Mouse (Mus musculus) small intestine, adult 2 months (tissue): ENCODE measurements at regions not wholly inside any gene's neighbourhood (a gene's known extent, or its start where the extent isn't known, plus 50 kb on each side); places are given as distances from the start of the nearest gene placed in this dataset.

Source experiments
- H3K27ac ChIP-seq: fragments of 200-500 bp; 2 replicates; pipeline ENCODE4 v1.5.1; 2012; ENCODE audit warnings: low read depth, low read length, control low read depth, inconsistent platforms; ENCODE audit not compliant: insufficient read depth
- H3K27me3 ChIP-seq: fragments of 200-500 bp; 2 replicates; pipeline ENCODE4 v1.6.1; 2012; ENCODE audit warnings: mild to moderate bottlenecking, moderate library complexity, low read length, inconsistent platforms; ENCODE audit not compliant: control insufficient read depth, insufficient read depth
- H3K36me3 ChIP-seq: fragments of 200-500 bp; 2 replicates; pipeline ENCODE4 v1.6.1; 2012; ENCODE audit warnings: mild to moderate bottlenecking, low read length, control low read depth, inconsistent platforms; ENCODE audit not compliant: control insufficient read depth, insufficient read depth
- H3K4me1 ChIP-seq: fragments of 200-500 bp; 2 replicates; pipeline ENCODE4 v1.6.1; 2012; ENCODE audit warnings: low read length, inconsistent platforms, mixed read lengths; ENCODE audit not compliant: control insufficient read depth, insufficient read depth, insufficient read length
- H3K4me3 ChIP-seq: fragments of 200-500 bp; 2 replicates; pipeline ENCODE4 v1.5.1; 2012; ENCODE audit warnings: low read depth, mild to moderate bottlenecking, control low read depth, inconsistent platforms, low read length, moderate library complexity
- CTCF ChIP-seq: fragments of 200-500 bp; IDR thresholded peaks from 2 replicates; pipeline ENCODE4 v1.5.1; 2012; ENCODE audit warnings: low read depth, mild to moderate bottlenecking, control low read depth, inconsistent platforms, low read length, moderate library complexity, mixed read lengths; ENCODE audit not compliant: insufficient replicate concordance, insufficient read length; ENCODE audit errors: extremely low read depth
- POLR2A ChIP-seq: fragments of 200-500 bp; IDR thresholded peaks from 2 replicates; pipeline ENCODE4 v1.6.1; 2012; ENCODE audit warnings: low read depth, mild to moderate bottlenecking, control low read depth, inconsistent platforms, low read length, moderate library complexity
- WGBS: fragments of 180-500 bp; shearing (Covaris S2); methylation state at CpG from one replicate; pipeline ENCODE4 v1.1.7; 2018; 5-methylcytosine and 5-hydroxymethylcytosine counted together

- no peak for TF ChIP-seq CTCF
- TF ChIP-seq POLR2A, result no peak
- Histone ChIP-seq H3K27me3 (no peaks in the 10 kb centered on the region), H3K4me3 (no peak overlapping the region), H3K27ac (no peak overlapping the region), H3K36me3 (no peaks in the 10 kb centered on the region), H3K4me1 (no peaks in the 10 kb centered on the region)
- WGBS, result 69% methylated on average over 9 of the region's 9 CpGs
These were observed 118.3 kb downstream of the Slc30a10 start for GRCm38 (mm10) chr1:185572761-185573530.

GRCm38 (mm10) chr1:185574978-185575377, 120.3 kb downstream of the Slc30a10 start:
- TF ChIP-seq CTCF (no peak), POLR2A (no peak)
- H3K4me3 ChIP-seq, result no peak overlapping the region
- no peaks in the 10 kb centered on the region for H3K27me3 ChIP-seq
- no peak overlapping the region for H3K27ac ChIP-seq
- H3K4me1 ChIP-seq, result no peaks in the 10 kb centered on the region
- WGBS, result 81% methylated on average over 4 of the region's 4 CpGs
- H3K36me3 ChIP-seq, result no peaks in the 10 kb centered on the region

- 82% methylated on average over 1 of the region's 1 CpGs for WGBS
- Histone ChIP-seq H3K4me3 (no peak overlapping the region), H3K36me3 (no peaks in the 10 kb centered on the region), H3K4me1 (no peaks in the 10 kb centered on the region), H3K27me3 (no peaks in the 10 kb centered on the region), H3K27ac (no peak overlapping the region)
- no peak for TF ChIP-seq CTCF
- no peak for TF ChIP-seq POLR2A
These were observed 125.2 kb downstream of the Slc30a10 start for GRCm38 (mm10) chr1:185579824-185580223.

- H3K4me3 ChIP-seq, result no peak overlapping the region
- no peaks in the 10 kb centered on the region for H3K36me3 ChIP-seq
- 82% methylated on average over 6 of the region's 6 CpGs for WGBS
- peaks cover 6% of the 10 kb centered on the region; the same call in 1 of the 2 replicates for H3K4me1 ChIP-seq
- no peaks in the 10 kb centered on the region for H3K27me3 ChIP-seq
- H3K27ac ChIP-seq, result no peak overlapping the region
- TF ChIP-seq CTCF, result no peak
- no peak for TF ChIP-seq POLR2A
These were observed 130.7 kb downstream of the Slc30a10 start for GRCm38 (mm10) chr1:185585191-185585870.

- TF ChIP-seq CTCF (no peak), POLR2A (no peak)
- no peaks in the 10 kb centered on the region for H3K27me3 ChIP-seq
- H3K4me3 ChIP-seq, result no peak overlapping the region
- 25% methylated on average over 13 of the region's 13 CpGs for WGBS
- peaks cover 6% of the 10 kb centered on the region; the same call in 1 of the 2 replicates for H3K4me1 ChIP-seq
- H3K36me3 ChIP-seq, result no peaks in the 10 kb centered on the region
- H3K27ac ChIP-seq, result no peak overlapping the region; the same call in 1 of the 2 replicates
These were observed 133.2 kb downstream of the Slc30a10 start for GRCm38 (mm10) chr1:185587671-185588347.

GRCm38 (mm10) chr1:185588348-185588719, 133.7 kb downstream of the Slc30a10 start:
- Histone ChIP-seq H3K27ac (no peak overlapping the region), H3K4me1 (peaks cover 6% of the 10 kb centered on the region; the same call in 1 of the 2 replicates), H3K4me3 (no peak overlapping the region), H3K36me3 (no peaks in the 10 kb centered on the region), H3K27me3 (no peaks in the 10 kb centered on the region)
- 74% methylated on average over 4 of the region's 4 CpGs for WGBS
- no peak for TF ChIP-seq CTCF

GRCm38 (mm10) chr1:185596815-185597214, 142.2 kb downstream of the Slc30a10 start:
- Histone ChIP-seq H3K27ac (no peak overlapping the region), H3K4me1 (no peaks in the 10 kb centered on the region), H3K27me3 (no peaks in the 10 kb centered on the region), H3K36me3 (no peaks in the 10 kb centered on the region), H3K4me3 (no peak overlapping the region)
- no peak for TF ChIP-seq CTCF
- no peak for TF ChIP-seq POLR2A
- 75% methylated on average over 5 of the region's 5 CpGs for WGBS
